Mouse (Mus musculus) intestine, embryonic 15.5 days (tissue): Measurements from ENCODE around the gene Fchsd2. TPM values are rescaled to one million over a fixed set of nuclear protein-coding genes. Genes with fewer than 3 reads are reported as not detected.

Experiments
- ATAC-seq: fragments of 200-750 bp; cut with Nextera tagmentation; 2 replicates; pipeline ENCODE4 v1.8.0; 2017; ENCODE audit warnings: moderate TSS enrichment, moderate library complexity
- H3K27ac ChIP-seq: fragments of 300-500 bp; sonication (generic); 2 replicates; pipeline ENCODE4 v1.5.1; 2015; ENCODE audit warnings: mild to moderate bottlenecking, inconsistent platforms
- H3K27me3 ChIP-seq: fragments of 300-500 bp; sonication (generic); replicated peaks from 2 replicates; pipeline ENCODE4 v1.6.1; 2015; ENCODE audit warnings: inconsistent platforms
- H3K36me3 ChIP-seq: fragments of 300-500 bp; sonication (generic); 2 replicates; pipeline ENCODE4 v1.6.1; 2015; ENCODE audit warnings: inconsistent platforms
- H3K4me1 ChIP-seq: fragments of 300-500 bp; sonication (generic); replicated peaks from 2 replicates; pipeline ENCODE4 v1.6.1; 2015; ENCODE audit warnings: inconsistent platforms
- H3K4me2 ChIP-seq: fragments of 300-500 bp; sonication (generic); replicated peaks from 2 replicates; pipeline ENCODE4 v1.6.1; 2015; ENCODE audit warnings: mild to moderate bottlenecking, inconsistent platforms
- H3K4me3 ChIP-seq: fragments of 300-500 bp; sonication (generic); replicated peaks from 2 replicates; pipeline ENCODE4 v1.5.1; 2015; ENCODE audit warnings: inconsistent platforms
- H3K9ac ChIP-seq: fragments of 300-500 bp; sonication (generic); 2 replicates; pipeline ENCODE4 v1.6.1; 2015; ENCODE audit warnings: inconsistent platforms
- H3K9me3 ChIP-seq: fragments of 300-500 bp; sonication (generic); 2 replicates; pipeline ENCODE4 v1.6.1; 2016; ENCODE audit warnings: inconsistent platforms
- WGBS: fragments of 180-500 bp; shearing (Covaris S2); methylation state at CpG from one replicate; pipeline ENCODE4 v1.1.7; 2015; 5-methylcytosine and 5-hydroxymethylcytosine counted together
- polyA plus RNA-seq: library from polyadenylated mRNA; unstranded; fragments of >200 nt; fragmentation: Nextera tagmentation; extraction: Ambion mirVana; gene quantifications from 2 replicates; pipeline ENCODE4 v1.2.1, GENCODE M21; 2015

Gene Fchsd2
- polyA plus RNA-seq, 1 experiment from 2014 or later = 20.3 TPM

GRCm38 (mm10) chr7:101329606-101330005 lies 236.9 kb downstream of the Fchsd2 start:
- Histone ChIP-seq H3K4me3 (no peak overlapping the region), H3K27me3 (no peaks in the 10 kb centered on the region), H3K4me1 (peaks cover 29% of the 10 kb centered on the region), H3K9ac (no peak overlapping the region), H3K27ac (no peak overlapping the region), H3K9me3 (no peaks in the 10 kb centered on the region), H3K4me2 (no peak overlapping the region), H3K36me3 (no peaks in the 10 kb centered on the region)
- 70% methylated on average over 4 of the region's 4 CpGs for WGBS
- no peak for ATAC-seq

GRCm38 (mm10) chr7:101330074-101330840 lies 237.6 kb downstream of the Fchsd2 start:
- Histone ChIP-seq H3K36me3 (no peaks in the 10 kb centered on the region), H3K9ac (no peak overlapping the region), H3K9me3 (no peaks in the 10 kb centered on the region), H3K4me2 (no peak overlapping the region), H3K27ac (no peak overlapping the region), H3K4me1 (peaks cover 33% of the 10 kb centered on the region), H3K27me3 (no peaks in the 10 kb centered on the region), H3K4me3 (no peak overlapping the region)
- 61% methylated on average over 10 of the region's 10 CpGs for WGBS
- ATAC-seq = no peak

DNA sequence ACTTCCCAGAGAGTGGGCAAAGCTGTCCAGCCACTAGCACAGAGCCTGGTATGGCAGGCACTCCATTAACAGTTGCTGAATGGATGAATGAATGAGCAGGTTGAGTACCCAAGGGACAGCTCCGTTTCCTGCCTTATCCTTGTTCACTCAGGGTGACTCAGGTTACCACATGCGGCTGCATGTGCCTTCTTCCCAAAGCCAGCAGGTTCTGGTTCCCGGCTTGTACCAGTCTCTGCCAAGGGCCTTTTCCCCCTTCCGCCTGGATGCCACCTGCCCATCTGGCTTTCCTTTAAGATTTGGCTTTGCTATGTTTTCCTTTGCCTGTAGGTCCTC lies 238.1 kb downstream of the Fchsd2 start:
- no peak overlapping the region for H3K4me3 ChIP-seq
- no peaks in the 10 kb centered on the region for H3K36me3 ChIP-seq
- WGBS = 74% methylated on average over 4 of the region's 4 CpGs
- no peak overlapping the region for H3K9ac ChIP-seq
- H3K4me2 ChIP-seq = no peak overlapping the region
- ATAC-seq = no peak
- peaks cover 35% of the 10 kb centered on the region for H3K4me1 ChIP-seq
- H3K27ac ChIP-seq = no peak overlapping the region
- no peaks in the 10 kb centered on the region for H3K27me3 ChIP-seq
- H3K9me3 ChIP-seq = no peaks in the 10 kb centered on the region

- Histone ChIP-seq H3K9me3 (no peaks in the 10 kb centered on the region), H3K4me3 (no peak overlapping the region), H3K36me3 (no peaks in the 10 kb centered on the region), H3K27ac (no peak overlapping the region), H3K4me1 (peaks cover 29% of the 10 kb centered on the region), H3K9ac (no peak overlapping the region), H3K27me3 (no peaks in the 10 kb centered on the region), H3K4me2 (no peak overlapping the region)
- ATAC-seq = 0 out of 2 replicates have a peak, but pooled peaks have one; percentile 39
- WGBS = 81% methylated on average over 5 of the region's 5 CpGs
Measured at GRCm38 (mm10) chr7:101332045-101332831, 239.6 kb downstream of the Fchsd2 start.

Other genes starting within 250 kb of the Fchsd2 start
- gene Relt, start 229.4 kb upstream of the Fchsd2 start, polyA plus RNA-seq = 2.6 and 3.5 TPM in 2 replicates
- 5.0 and 6.0 TPM in 2 replicates for gene Arhgef17, start 160.8 kb upstream of the Fchsd2 start, polyA plus RNA-seq
- 8.4 and 10.4 TPM in 2 replicates for gene P2ry6, start 118.2 kb upstream of the Fchsd2 start, polyA plus RNA-seq
- 2.7 TPM in 2 replicates for gene P2ry2, start 80.0 kb upstream of the Fchsd2 start, polyA plus RNA-seq
- 14.3 and 16.1 TPM in 2 replicates for gene Atg16l2, start 209.4 kb downstream of the Fchsd2 start, polyA plus RNA-seq
- gene Stard10, start 224.2 kb downstream of the Fchsd2 start, polyA plus RNA-seq = 111 and 125 TPM in 2 replicates